Mouse (Mus musculus) C2C12 (cell line): ENCODE measurements around the gene Lifr.

Source experiments
- CTCF ChIP-seq: IDR thresholded peaks from one replicate; pipeline ENCODE4 v1.5.1; 2011; ENCODE audit not compliant: control insufficient read depth, insufficient read depth, insufficient read length
- MAX ChIP-seq: IDR thresholded peaks from one replicate; pipeline ENCODE4 v1.6.1; 2011; ENCODE audit warnings: mild to moderate bottlenecking, control low read depth

- TF ChIP-seq CTCF, result no peak
- no peak for TF ChIP-seq MAX
Observed at GRCm38 (mm10) chr15:7116699-7117098, 26.3 kb downstream of the Lifr start.
